Mouse (Mus musculus) midbrain, embryonic 13.5 days (tissue): Measurements from ENCODE around the gene Igdcc4. TPM values are rescaled to one million over a fixed set of nuclear protein-coding genes. Genes with fewer than 3 reads are reported as not detected.

ENCODE experiments used
- ATAC-seq: fragments of 200-750 bp; cut with Nextera tagmentation; 2 replicates; pipeline ENCODE4 v1.8.0; 2017; ENCODE audit warnings: mild to moderate bottlenecking, moderate TSS enrichment, moderate library complexity
- H3K27ac ChIP-seq: fragments of 300-500 bp; sonication (generic); 2 replicates; pipeline ENCODE4 v1.5.1; 2015; ENCODE audit warnings: inconsistent platforms, mild to moderate bottlenecking, moderate library complexity
- H3K27me3 ChIP-seq: fragments of 300-500 bp; sonication (generic); 2 replicates; pipeline ENCODE4 v1.6.1; 2015; ENCODE audit warnings: mild to moderate bottlenecking, inconsistent platforms
- H3K36me3 ChIP-seq: fragments of 300-500 bp; sonication (generic); 2 replicates; pipeline ENCODE4 v1.6.1; 2015; ENCODE audit warnings: mild to moderate bottlenecking, inconsistent platforms
- H3K4me1 ChIP-seq: fragments of 300-500 bp; sonication (generic); replicated peaks from 2 replicates; pipeline ENCODE4 v1.6.1; 2015; ENCODE audit warnings: inconsistent platforms
- H3K4me2 ChIP-seq: fragments of 300-500 bp; sonication (generic); replicated peaks from 2 replicates; pipeline ENCODE4 v1.6.1; 2015; ENCODE audit warnings: moderate library complexity, mild to moderate bottlenecking, inconsistent platforms
- H3K4me3 ChIP-seq: fragments of 300-500 bp; sonication (generic); replicated peaks from 2 replicates; pipeline ENCODE4 v1.5.1; 2015; ENCODE audit warnings: mild to moderate bottlenecking, inconsistent platforms
- H3K9ac ChIP-seq: fragments of 300-500 bp; sonication (generic); replicated peaks from 2 replicates; pipeline ENCODE4 v1.6.1; 2015; ENCODE audit warnings: mild to moderate bottlenecking, inconsistent platforms
- H3K9me3 ChIP-seq: fragments of 300-500 bp; sonication (generic); 2 replicates; pipeline ENCODE4 v1.6.1; 2016; ENCODE audit warnings: mild to moderate bottlenecking, inconsistent platforms
- WGBS: fragments of 180-500 bp; shearing (Covaris S2); methylation state at CpG from one replicate; pipeline ENCODE4 v1.1.7; 2015; 5-methylcytosine and 5-hydroxymethylcytosine counted together
- polyA plus RNA-seq: library from polyadenylated mRNA; unstranded; fragments of >200 nt; fragmentation: Nextera tagmentation; extraction: Ambion mirVana; gene quantifications from 2 replicates; pipeline ENCODE4 v1.2.1, GENCODE M21; 2015

The Igdcc4 gene
- polyA plus RNA-seq, 1 experiment from 2014 or later: 12.6 TPM

GRCm38 (mm10) chr9:65087490-65087889 lies 13.8 kb upstream of the Igdcc4 start:
- 64% methylated on average over 5 of the region's 5 CpGs for WGBS
- H3K9me3 ChIP-seq: no peaks in the 10 kb centered on the region
- no peak overlapping the region for H3K4me3 ChIP-seq
- peaks cover 22% of the 10 kb centered on the region for H3K36me3 ChIP-seq
- ATAC-seq: no peak
- peaks cover 10% of the 10 kb centered on the region for H3K4me1 ChIP-seq
- no peaks in the 10 kb centered on the region for H3K27me3 ChIP-seq
- no peak overlapping the region for H3K4me2 ChIP-seq
- no peak overlapping the region for H3K27ac ChIP-seq
- no peak overlapping the region for H3K9ac ChIP-seq

- Histone ChIP-seq H3K4me3 (no peak overlapping the region), H3K27ac (0 out of 2 replicates have a peak overlapping the region, but pooled peaks have one; percentile 17), H3K9me3 (no peaks in the 10 kb centered on the region), H3K9ac (no peak overlapping the region), H3K36me3 (no peaks in the 10 kb centered on the region), H3K27me3 (no peaks in the 10 kb centered on the region), H3K4me2 (no peak overlapping the region), H3K4me1 (peaks cover 16% of the 10 kb centered on the region)
- 0 out of 2 replicates have a peak, but pooled peaks have one; percentile 34 for ATAC-seq
- 29% methylated on average over 6 of the region's 6 CpGs for WGBS
Observed at GRCm38 (mm10) chr9:65094237-65094636, 7.0 kb upstream of the Igdcc4 start.

- Histone ChIP-seq H3K36me3 (no peaks in the 10 kb centered on the region), H3K4me3 (peak overlapping the region; percentile 85)
- under 1% methylated on average over 39 of the region's 39 CpGs for WGBS
Observed at GRCm38 (mm10) chr9:65101686-65102376, 545 bp downstream of the Igdcc4 start.

GRCm38 (mm10) chr9:65102377-65103172 lies 1.3 kb downstream of the Igdcc4 start:
- Histone ChIP-seq H3K27me3 (no peaks in the 10 kb centered on the region), H3K4me1 (peaks cover 33% of the 10 kb centered on the region), H3K36me3 (no peaks in the 10 kb centered on the region), H3K4me2 (peak overlapping the region; percentile 95), H3K9ac (peak overlapping the region; percentile 94), H3K9me3 (0 out of 2 replicates have a peak, but pooled peaks cover 5% of the 10 kb centered on the region), H3K27ac (peak overlapping the region; percentile 88), H3K4me3 (peak overlapping the region; percentile 85)
- WGBS: under 1% methylated on average over 36 of the region's 36 CpGs
- ATAC-seq: peak; percentile 77

More at GRCm38 (mm10) chr9:65101686-65102376, 545 bp downstream of the Igdcc4 start:
- H3K4me2 ChIP-seq: peak overlapping the region; percentile 95
- H3K4me1 ChIP-seq: peaks cover 33% of the 10 kb centered on the region
- H3K9ac ChIP-seq: peak overlapping the region; percentile 94
- H3K27ac ChIP-seq: peak overlapping the region; percentile 88
- 0 out of 2 replicates have a peak, but pooled peaks cover 5% of the 10 kb centered on the region for H3K9me3 ChIP-seq
- ATAC-seq: peak; percentile 72
- H3K27me3 ChIP-seq: no peaks in the 10 kb centered on the region

GRCm38 (mm10) chr9:65103173-65103752 lies 2.0 kb downstream of the Igdcc4 start:
- Histone ChIP-seq H3K36me3 (no peaks in the 10 kb centered on the region), H3K4me3 (peak overlapping the region; percentile 85), H3K4me1 (peaks cover 33% of the 10 kb centered on the region), H3K27me3 (no peaks in the 10 kb centered on the region), H3K9ac (peak overlapping the region; percentile 94), H3K9me3 (0 out of 2 replicates have a peak, but pooled peaks cover 5% of the 10 kb centered on the region), H3K4me2 (peak overlapping the region; percentile 95), H3K27ac (peak overlapping the region; percentile 88)
- peak; percentile 22; the same call in 1 of the 2 replicates for ATAC-seq
- 17% methylated on average over 8 of the region's 8 CpGs for WGBS

- Histone ChIP-seq H3K4me2 (no peak overlapping the region), H3K9me3 (no peaks in the 10 kb centered on the region), H3K4me1 (peaks cover 52% of the 10 kb centered on the region), H3K27ac (no peak overlapping the region), H3K4me3 (no peak overlapping the region), H3K9ac (no peak overlapping the region), H3K27me3 (no peaks in the 10 kb centered on the region), H3K36me3 (no peaks in the 10 kb centered on the region)
- ATAC-seq: no peak
- WGBS: 94% methylated on average over 4 of the region's 4 CpGs
Observed at GRCm38 (mm10) chr9:65106821-65107220, 5.5 kb downstream of the Igdcc4 start.

- ATAC-seq: no peak
- Histone ChIP-seq H3K4me3 (no peak overlapping the region), H3K4me2 (no peak overlapping the region), H3K4me1 (peaks cover 43% of the 10 kb centered on the region), H3K9me3 (no peaks in the 10 kb centered on the region), H3K36me3 (no peaks in the 10 kb centered on the region), H3K27me3 (no peaks in the 10 kb centered on the region), H3K9ac (no peak overlapping the region), H3K27ac (no peak overlapping the region)
- WGBS: 83% methylated on average over 1 of the region's 1 CpGs
Observed at GRCm38 (mm10) chr9:65107893-65108292, 6.6 kb downstream of the Igdcc4 start.

- peak overlapping the region; percentile 94 for H3K27ac ChIP-seq
- peaks cover 30% of the 10 kb centered on the region for H3K4me1 ChIP-seq
- peak; percentile 94 for ATAC-seq
- no peaks in the 10 kb centered on the region for H3K9me3 ChIP-seq
- peaks cover 10% of the 10 kb centered on the region for H3K36me3 ChIP-seq
- 5% methylated on average over 24 of the region's 24 CpGs for WGBS
- H3K9ac ChIP-seq: peak overlapping the region; percentile 46
- peak overlapping the region; percentile 43 for H3K4me2 ChIP-seq
- H3K27me3 ChIP-seq: no peaks in the 10 kb centered on the region
- H3K4me3 ChIP-seq: peak overlapping the region; percentile 15
Observed at GRCm38 (mm10) chr9:65109132-65110072, 8.1 kb downstream of the Igdcc4 start.

GRCm38 (mm10) chr9:65111698-65112097 lies 10.4 kb downstream of the Igdcc4 start:
- 87% methylated on average over 5 of the region's 5 CpGs for WGBS
- Histone ChIP-seq H3K4me1 (peaks cover 27% of the 10 kb centered on the region), H3K27me3 (no peaks in the 10 kb centered on the region), H3K4me2 (no peak overlapping the region), H3K4me3 (no peak overlapping the region), H3K9me3 (no peaks in the 10 kb centered on the region), H3K27ac (no peak overlapping the region), H3K9ac (no peak overlapping the region), H3K36me3 (peaks cover 32% of the 10 kb centered on the region)
- ATAC-seq: no peak

- 100% methylated on average over 2 of the region's 2 CpGs for WGBS
- no peak overlapping the region for H3K4me2 ChIP-seq
- peaks cover 45% of the 10 kb centered on the region for H3K36me3 ChIP-seq
- no peak for ATAC-seq
- H3K4me1 ChIP-seq: peaks cover 23% of the 10 kb centered on the region
- no peak overlapping the region for H3K27ac ChIP-seq
- no peaks in the 10 kb centered on the region for H3K27me3 ChIP-seq
- H3K4me3 ChIP-seq: no peak overlapping the region
- H3K9me3 ChIP-seq: no peaks in the 10 kb centered on the region
- no peak overlapping the region for H3K9ac ChIP-seq
Observed at GRCm38 (mm10) chr9:65113694-65114093, 12.4 kb downstream of the Igdcc4 start.

- no peak for ATAC-seq
Observed at GRCm38 (mm10) chr9:65115891-65116290, 14.6 kb downstream of the Igdcc4 start.

More at GRCm38 (mm10) chr9:65115891-65116290, 14.6 kb downstream of the Igdcc4 start:
- Histone ChIP-seq H3K4me1 (peaks cover under 1% of the 10 kb centered on the region), H3K9me3 (no peaks in the 10 kb centered on the region), H3K9ac (no peak overlapping the region; the same call in 1 of the 2 replicates), H3K27me3 (no peaks in the 10 kb centered on the region), H3K4me3 (no peak overlapping the region), H3K4me2 (no peak overlapping the region), H3K27ac (no peak overlapping the region), H3K36me3 (peaks cover 49% of the 10 kb centered on the region)
- 81% methylated on average over 2 of the region's 2 CpGs for WGBS
